11 mouse cellular contexts compared by ENCODE assay signal in genomic region chr3:60098521-60098920, GRCm38 (mm10). TPM values are rescaled to one million over a fixed set of nuclear protein-coding genes. Genes with fewer than 3 reads are reported as not detected.
DNase-seq lines count a peak whose midpoint lies in the region.
"Had no signal": no experiment of that assay in that cellular context is flagged by ENCODE, and none has a peak within 500 bp of the region (broad histone marks: within the 10 kb centered on the region; RNA-seq: fewer than 3 reads in every experiment).

No protein-coding gene starts in this region.

- DNase-seq in heart, adult 11 months = peak; percentile 86
- DNase-seq in heart, adult 8-10 months (ENCODE audit: low spot score) = no peak
- peak; percentile 4 for DNase-seq in ovary, postnatal 36 days (ENCODE audit: low spot score)
- no peak for DNase-seq in ovary, postnatal 14 days (ENCODE audit: low spot score)
- peak; percentile 13 for DNase-seq in lung, postnatal 10 days
- no peak for DNase-seq in spleen, postnatal 4 days (ENCODE audit: low spot score in 2 of 2)
- no peak for DNase-seq in c-Kit-positive CD71-positive TER-119-positive erythroid progenitor cells, embryonic 14.5 days (ENCODE audit: low spot score)
- DNase-seq: cerebellum, postnatal 14 days; heart, postnatal 10 days; layer of hippocampus, adult 9-11 months; retina, postnatal 1 day had no signal

RNA-seq across cellular contexts. Expression of gene Sucnr1, which starts 16.9 kb away (rescaled TPM):
- not detected for total RNA-seq in heart, adult 8-10 months (2022)

Comparison
In these comparisons a context has a peak if more than half of its experiments do, and no peak if none do; other contexts are left out.
1. DNase-seq: peak in heart, adult 11 months (single experiment), ovary, postnatal 36 days (single experiment) and lung, postnatal 10 days (single experiment); none in heart, adult 8-10 months (single experiment), ovary, postnatal 14 days (single experiment), spleen, postnatal 4 days (0 of 2) and c-Kit-positive CD71-positive TER-119-positive erythroid progenitor cells, embryonic 14.5 days (single experiment).